Mouse (Mus musculus) limb, embryonic 12.5 days (tissue): Measurements from ENCODE around the gene Mdn1. TPM values are rescaled to one million over a fixed set of nuclear protein-coding genes. Genes with fewer than 3 reads are reported as not detected.

ENCODE experiments used
- ATAC-seq: fragments of 200-750 bp; cut with Nextera tagmentation; 2 replicates; pipeline ENCODE4 v1.8.0; 2017; ENCODE audit warnings: low read depth, moderate TSS enrichment; ENCODE audit not compliant: insufficient number of reproducible peaks, insufficient read depth, low FRiP score, low TSS enrichment
- H3K27ac ChIP-seq: fragments of 300-500 bp; sonication (generic); 2 replicates; pipeline ENCODE4 v1.5.1; 2016; ENCODE audit warnings: mild to moderate bottlenecking, moderate library complexity
- H3K27me3 ChIP-seq: fragments of 300-500 bp; sonication (generic); 2 replicates; pipeline ENCODE4 v1.6.1; 2016; ENCODE audit warnings: mild to moderate bottlenecking, moderate library complexity
- H3K36me3 ChIP-seq: fragments of 300-500 bp; sonication (generic); 2 replicates; pipeline ENCODE4 v1.6.1; 2016; ENCODE audit warnings: mild to moderate bottlenecking, moderate library complexity
- H3K4me1 ChIP-seq: fragments of 300-500 bp; sonication (generic); replicated peaks from 2 replicates; pipeline ENCODE4 v1.6.1; 2016
- H3K4me2 ChIP-seq: fragments of 300-500 bp; sonication (generic); 2 replicates; pipeline ENCODE4 v1.6.1; 2016; ENCODE audit warnings: mild to moderate bottlenecking, moderate library complexity
- H3K4me3 ChIP-seq: fragments of 300-500 bp; sonication (generic); replicated peaks from 2 replicates; pipeline ENCODE4 v1.5.1; 2016; ENCODE audit warnings: mild to moderate bottlenecking
- H3K9ac ChIP-seq: fragments of 300-500 bp; sonication (generic); replicated peaks from 2 replicates; pipeline ENCODE4 v1.6.1; 2016; ENCODE audit warnings: mild to moderate bottlenecking, moderate library complexity
- H3K9me3 ChIP-seq: fragments of 300-500 bp; sonication (generic); 2 replicates; pipeline ENCODE4 v1.6.1; 2016; ENCODE audit warnings: mild to moderate bottlenecking, moderate library complexity
- WGBS: fragments of 180-500 bp; shearing (Covaris S2); methylation state at CpG from one replicate; pipeline ENCODE4 v1.1.7; 2016; 5-methylcytosine and 5-hydroxymethylcytosine counted together
- polyA plus RNA-seq: library from polyadenylated mRNA; unstranded; fragments of >200 nt; fragmentation: Nextera tagmentation; extraction: Ambion mirVana; gene quantifications from 2 replicates; pipeline ENCODE4 v1.2.1, GENCODE M21; 2016

The Mdn1 gene
- polyA plus RNA-seq, 1 experiment from 2014 or later = 21.8 TPM

DNA sequence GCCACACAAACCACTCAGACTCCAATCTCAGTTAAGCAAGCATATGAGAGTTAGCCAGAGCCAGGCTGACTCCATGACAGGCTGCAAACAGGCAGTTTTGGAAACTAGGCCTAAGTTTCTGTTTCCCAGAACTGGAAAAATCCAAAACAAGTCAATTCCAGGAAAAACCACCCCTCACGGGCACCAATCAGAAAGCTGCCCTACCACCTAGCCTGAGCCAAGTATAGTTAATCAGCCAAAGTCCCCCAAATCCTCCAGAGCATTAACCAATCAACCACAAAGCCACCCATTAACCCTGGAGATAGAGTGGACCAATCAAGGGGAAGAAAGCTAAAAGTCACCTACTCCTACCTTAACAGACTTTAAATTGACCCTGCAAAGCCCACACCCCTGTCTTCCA is 130.2 kb downstream of the Mdn1 start:
- Histone ChIP-seq H3K4me1 (no peaks in the 10 kb centered on the region), H3K9ac (no peak overlapping the region), H3K27me3 (no peaks in the 10 kb centered on the region), H3K36me3 (no peaks in the 10 kb centered on the region), H3K9me3 (0 out of 2 replicates have a peak, but pooled peaks cover 4% of the 10 kb centered on the region), H3K27ac (no peak overlapping the region), H3K4me2 (no peak overlapping the region), H3K4me3 (no peak overlapping the region)
- ATAC-seq = no peak
- WGBS = 94% methylated on average over 1 of the region's 1 CpGs

DNA sequence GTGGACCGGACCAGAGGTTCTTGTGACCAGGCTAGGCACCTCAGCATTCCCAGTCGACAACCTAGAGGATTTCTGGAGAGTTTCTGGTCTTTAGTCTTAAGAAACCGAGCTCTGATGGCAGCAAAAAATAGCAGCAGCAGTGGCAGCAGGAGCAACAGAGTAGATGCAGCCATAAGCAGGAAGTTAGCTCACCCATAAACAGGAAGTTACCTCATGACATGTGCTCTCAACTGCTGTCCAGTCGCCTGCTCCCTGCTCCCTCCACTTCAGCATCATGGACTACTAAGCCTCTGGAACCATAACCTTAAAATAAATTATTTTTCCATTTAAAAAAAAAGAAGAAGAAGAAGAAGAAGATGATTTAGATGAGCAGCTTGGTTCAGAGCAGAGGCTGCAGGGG is 132.1 kb downstream of the Mdn1 start:
- ATAC-seq = no peak
- WGBS = 81% methylated on average over 4 of the region's 4 CpGs

DNA sequence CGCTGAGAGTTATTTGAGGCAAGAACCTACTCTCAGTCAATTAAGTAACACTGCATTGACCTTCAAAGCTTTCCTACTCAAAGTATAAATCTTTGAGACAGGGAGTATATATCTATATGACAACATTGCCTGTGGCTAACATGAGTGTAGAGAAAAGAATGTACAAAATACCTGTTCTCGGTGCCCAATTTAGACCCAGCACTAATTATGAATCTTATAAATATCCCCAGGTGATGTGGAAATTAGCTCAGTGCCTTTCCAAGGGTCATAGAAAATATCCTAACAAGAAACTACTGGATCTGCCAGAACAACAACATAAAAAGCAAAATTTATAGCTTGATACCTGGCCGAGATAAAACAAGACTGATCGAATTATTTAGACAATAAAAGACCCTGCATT is 142.1 kb downstream of the Mdn1 start:
- Histone ChIP-seq H3K4me1 (peaks cover 6% of the 10 kb centered on the region), H3K4me3 (no peak overlapping the region), H3K9ac (no peak overlapping the region), H3K27ac (no peak overlapping the region), H3K27me3 (no peaks in the 10 kb centered on the region), H3K9me3 (no peaks in the 10 kb centered on the region; the same call in 1 of the 2 replicates), H3K4me2 (no peak overlapping the region), H3K36me3 (peaks cover 10% of the 10 kb centered on the region)
- WGBS = 88% methylated on average over 4 of the region's 4 CpGs
- no peak for ATAC-seq

More for the DNA sequence above, 132.1 kb downstream of the Mdn1 start:
- no peak overlapping the region for H3K9ac ChIP-seq
- H3K9me3 ChIP-seq = 0 out of 2 replicates have a peak, but pooled peaks cover 4% of the 10 kb centered on the region
- H3K36me3 ChIP-seq = no peaks in the 10 kb centered on the region
- H3K27me3 ChIP-seq = no peaks in the 10 kb centered on the region
- no peaks in the 10 kb centered on the region for H3K4me1 ChIP-seq
- no peak overlapping the region for H3K4me2 ChIP-seq
- H3K27ac ChIP-seq = no peak overlapping the region
- H3K4me3 ChIP-seq = no peak overlapping the region

DNA sequence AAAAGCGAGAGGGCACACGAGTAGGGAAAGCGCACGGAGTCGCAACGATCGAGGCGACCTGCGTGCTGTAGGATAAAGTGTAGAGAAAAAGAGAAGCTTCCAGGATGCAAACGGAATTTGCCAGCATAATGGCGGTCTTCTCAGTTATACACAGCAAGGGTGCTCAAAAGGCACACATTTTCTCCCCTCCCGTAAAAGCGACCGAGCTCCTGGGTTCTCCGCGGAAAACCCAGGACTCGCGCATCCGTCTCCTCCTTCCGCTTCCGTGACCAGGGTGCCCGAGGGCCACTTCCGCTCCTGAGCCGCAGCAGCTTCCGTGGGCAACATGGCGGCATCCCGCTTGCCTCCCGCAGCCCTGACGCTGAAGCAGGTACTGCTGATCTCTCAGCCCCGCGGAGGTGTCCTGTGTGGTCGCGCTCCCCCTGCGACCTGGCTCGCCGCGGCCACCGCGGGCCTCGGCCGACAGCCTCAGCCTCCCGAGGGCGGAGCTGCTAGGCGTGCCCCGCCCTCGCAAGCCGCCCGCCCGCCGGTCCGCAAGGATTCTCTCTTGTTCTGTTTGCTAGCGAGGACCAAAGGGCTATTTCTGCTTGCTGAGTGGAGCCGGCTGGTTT is 143.2 kb downstream of the Mdn1 start, which contains the start of gene Lyrm2:
TSS of gene Lyrm2 (plus strand) at position 288 of the 611 bp plus-strand sequence.
- H3K4me2 ChIP-seq = peak within 1 kb of the TSS; percentile 74
- H3K27me3 ChIP-seq = no peaks in the 10 kb centered on the region
- H3K27ac ChIP-seq = peak within 1 kb of the TSS; percentile 99
- H3K4me1 ChIP-seq = peaks cover 6% of the 10 kb centered on the region
- H3K36me3 ChIP-seq = peaks cover 10% of the 10 kb centered on the region
- H3K9me3 ChIP-seq = no peaks in the 10 kb centered on the region; the same call in 1 of the 2 replicates
- peak within 1 kb of the TSS; percentile 90 for H3K9ac ChIP-seq
- ATAC-seq = peak; percentile 87
- under 1% methylated on average over 53 of the region's 53 CpGs for WGBS
- H3K4me3 ChIP-seq = peak within 1 kb of the TSS; percentile 80

DNA sequence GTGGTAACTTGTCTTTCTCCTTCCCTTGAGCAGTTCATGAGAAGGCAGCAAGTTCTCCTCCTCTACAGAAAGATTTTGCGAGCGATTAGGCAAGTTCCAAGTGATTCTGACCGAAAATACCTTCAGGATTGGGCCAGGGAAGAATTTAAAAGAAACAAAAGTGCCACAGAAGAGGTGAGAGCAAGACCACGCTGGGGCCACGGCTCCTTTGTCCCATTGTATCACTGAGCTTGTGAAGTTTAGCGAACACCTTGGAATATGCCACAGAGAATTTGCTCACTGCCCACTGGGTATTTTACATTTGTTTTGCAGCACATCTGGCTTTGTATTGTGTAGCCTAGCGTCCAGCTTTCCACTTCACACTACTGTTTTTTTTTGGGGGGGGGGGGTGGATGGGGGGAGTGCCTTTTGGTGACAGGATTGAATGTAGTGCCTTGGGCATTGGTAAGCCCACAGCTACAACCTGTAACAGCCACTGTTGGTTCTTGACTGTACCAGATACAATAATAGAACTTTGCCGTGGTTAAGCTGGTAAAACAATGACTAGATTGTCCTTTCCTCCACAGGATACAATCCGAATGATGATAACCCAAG is 143.8 kb downstream of the Mdn1 start:
- 0 out of 2 replicates have a peak, but pooled peaks have one; percentile 50 for ATAC-seq
- Histone ChIP-seq H3K4me1 (peaks cover 6% of the 10 kb centered on the region), H3K9ac (peak overlapping the region; percentile 90), H3K4me2 (peak overlapping the region; percentile 74), H3K9me3 (no peaks in the 10 kb centered on the region; the same call in 1 of the 2 replicates), H3K27ac (peak overlapping the region; percentile 99), H3K4me3 (peak overlapping the region; percentile 80), H3K36me3 (peaks cover 10% of the 10 kb centered on the region), H3K27me3 (no peaks in the 10 kb centered on the region)
- WGBS = 12% methylated on average over 9 of the region's 9 CpGs

DNA sequence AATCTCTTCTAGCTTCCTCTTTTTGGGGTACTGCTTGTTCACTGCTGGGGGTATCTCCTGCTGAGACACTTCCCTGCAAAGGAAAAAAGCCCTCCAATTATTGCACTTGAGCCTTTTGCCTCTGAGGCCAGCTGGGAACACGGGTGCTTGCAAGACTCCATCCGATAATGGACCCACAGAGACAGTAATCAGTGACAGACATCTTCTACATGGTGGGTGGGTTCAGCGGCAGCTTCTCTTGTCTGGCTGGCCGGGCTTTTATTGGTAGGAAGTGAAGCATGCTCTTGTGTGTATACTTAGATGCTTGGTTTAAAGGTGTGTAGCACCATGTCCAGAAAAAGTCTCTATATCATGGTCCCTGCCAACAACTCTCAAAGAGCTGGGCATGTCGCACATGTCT is 160.6 kb downstream of the Mdn1 start:
- H3K36me3 ChIP-seq = peaks cover 3% of the 10 kb centered on the region; the same call in 1 of the 2 replicates
- no peak overlapping the region for H3K4me2 ChIP-seq
- no peak for ATAC-seq
- H3K27ac ChIP-seq = no peak overlapping the region
- H3K9ac ChIP-seq = no peak overlapping the region
- WGBS = 72% methylated on average over 5 of the region's 5 CpGs
- H3K9me3 ChIP-seq = no peaks in the 10 kb centered on the region
- no peaks in the 10 kb centered on the region for H3K4me1 ChIP-seq
- no peaks in the 10 kb centered on the region for H3K27me3 ChIP-seq
- H3K4me3 ChIP-seq = no peak overlapping the region

DNA sequence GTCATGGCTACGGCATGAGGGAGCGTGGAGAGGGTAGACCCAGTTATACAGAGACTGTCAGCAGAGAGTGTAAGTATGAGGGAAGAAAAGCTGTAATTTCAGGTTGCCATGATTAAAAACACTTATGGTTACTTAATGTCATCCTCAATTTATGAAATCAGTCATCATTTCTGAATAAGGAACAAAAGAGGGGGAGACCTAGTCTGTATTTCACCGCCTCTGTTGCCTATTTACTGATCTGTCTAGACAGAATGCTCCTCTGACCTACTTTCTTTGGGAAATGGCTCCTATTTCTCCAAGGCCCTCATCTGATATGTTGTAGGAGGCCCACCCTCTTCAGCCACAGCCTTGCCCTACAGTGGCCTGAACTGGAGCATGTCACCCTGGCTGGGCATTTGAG is 163.8 kb downstream of the Mdn1 start:
- Histone ChIP-seq H3K36me3 (peaks cover 3% of the 10 kb centered on the region; the same call in 1 of the 2 replicates), H3K4me3 (no peak overlapping the region), H3K4me2 (no peak overlapping the region), H3K27me3 (no peaks in the 10 kb centered on the region), H3K4me1 (no peaks in the 10 kb centered on the region), H3K9me3 (no peaks in the 10 kb centered on the region), H3K9ac (no peak overlapping the region), H3K27ac (no peak overlapping the region)
- no peak for ATAC-seq
- 92% methylated on average over 3 of the region's 3 CpGs for WGBS

DNA sequence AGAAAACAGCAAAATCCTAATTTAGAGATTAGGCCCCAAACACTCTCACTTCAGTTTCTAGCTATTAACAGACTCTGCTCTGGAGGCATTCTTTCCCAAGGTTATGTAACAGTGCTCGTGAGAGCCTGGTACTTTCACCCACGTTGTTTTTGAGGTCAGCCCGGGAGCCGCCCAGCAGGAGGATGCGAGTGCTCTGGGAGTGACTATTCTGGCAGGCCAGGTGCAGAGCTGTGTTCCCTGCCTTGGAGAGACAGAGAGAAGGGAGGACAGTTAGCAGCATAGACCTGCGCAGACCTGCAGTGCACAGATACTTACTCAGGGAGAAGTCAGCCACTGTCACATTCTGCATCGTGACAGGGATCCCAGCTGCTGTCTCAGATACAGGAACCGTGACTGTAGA is 167.3 kb downstream of the Mdn1 start:
- 66% methylated on average over 8 of the region's 8 CpGs for WGBS

More for the DNA sequence above, 167.3 kb downstream of the Mdn1 start:
- no peaks in the 10 kb centered on the region for H3K9me3 ChIP-seq
- no peak overlapping the region for H3K9ac ChIP-seq
- no peak overlapping the region for H3K4me2 ChIP-seq
- H3K36me3 ChIP-seq = peaks cover 3% of the 10 kb centered on the region; the same call in 1 of the 2 replicates
- H3K4me3 ChIP-seq = no peak overlapping the region
- ATAC-seq = no peak
- no peaks in the 10 kb centered on the region for H3K27me3 ChIP-seq
- H3K27ac ChIP-seq = no peak overlapping the region
- peaks cover 14% of the 10 kb centered on the region for H3K4me1 ChIP-seq

Other genes starting within 250 kb of the Mdn1 start
- 0.11 TPM in 1 of 2 replicates, not detected in the other for gene Gja10, start 54.4 kb upstream of the Mdn1 start, polyA plus RNA-seq
- 77.0 and 80.6 TPM in 2 replicates for gene Casp8ap2, start 41.7 kb upstream of the Mdn1 start, polyA plus RNA-seq
- 139 and 147 TPM in 2 replicates for gene Lyrm2, start 143.1 kb downstream of the Mdn1 start, polyA plus RNA-seq